Mouse (Mus musculus): Measurements from ENCODE around the gene Snap91.

The Snap91 gene

DNA sequence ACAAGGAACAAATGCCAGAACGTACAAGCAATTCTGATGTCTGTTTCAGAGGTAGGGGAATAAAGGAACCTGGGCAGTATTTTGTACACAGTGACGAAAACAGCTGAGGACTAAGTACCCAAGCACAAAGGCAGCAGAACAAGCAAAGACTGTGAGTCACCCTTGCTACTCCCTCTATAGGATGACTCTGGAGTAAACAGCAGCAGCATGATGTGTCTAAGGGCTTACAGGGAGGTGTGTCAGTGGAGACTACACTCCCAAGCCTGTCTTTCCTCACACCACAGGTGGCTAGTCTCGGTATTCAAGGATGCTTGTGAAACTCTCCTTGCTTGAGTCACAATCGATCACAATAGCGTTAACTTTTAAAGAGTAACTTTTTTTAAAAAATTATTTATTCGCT lies 66.1 kb downstream of the Snap91 start:
- no peak for DNase-seq (ENCODE audit: low spot score in 2 of 2)

DNA sequence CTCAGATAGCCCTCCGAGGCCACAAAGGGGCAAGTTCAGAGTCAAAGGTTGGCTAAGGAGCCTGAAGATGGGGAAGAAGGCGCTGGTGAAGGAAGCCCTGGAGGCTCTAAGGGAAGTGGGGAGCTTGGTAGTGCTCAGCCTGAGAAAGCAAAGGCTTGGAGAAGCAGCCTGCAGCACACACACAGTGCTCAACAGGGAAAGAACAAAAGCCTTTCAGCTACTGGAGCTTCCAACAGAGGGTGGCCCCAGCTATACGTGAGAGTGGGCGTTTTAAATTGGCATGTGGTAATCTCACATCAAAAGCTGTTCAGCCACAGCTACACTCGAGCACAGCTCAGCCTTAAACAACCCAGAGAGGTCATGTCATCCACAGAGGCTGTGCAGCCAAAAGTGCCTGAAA lies 67.1 kb downstream of the Snap91 start:
- no peak for DNase-seq (ENCODE audit: low spot score in 2 of 2)

DNA sequence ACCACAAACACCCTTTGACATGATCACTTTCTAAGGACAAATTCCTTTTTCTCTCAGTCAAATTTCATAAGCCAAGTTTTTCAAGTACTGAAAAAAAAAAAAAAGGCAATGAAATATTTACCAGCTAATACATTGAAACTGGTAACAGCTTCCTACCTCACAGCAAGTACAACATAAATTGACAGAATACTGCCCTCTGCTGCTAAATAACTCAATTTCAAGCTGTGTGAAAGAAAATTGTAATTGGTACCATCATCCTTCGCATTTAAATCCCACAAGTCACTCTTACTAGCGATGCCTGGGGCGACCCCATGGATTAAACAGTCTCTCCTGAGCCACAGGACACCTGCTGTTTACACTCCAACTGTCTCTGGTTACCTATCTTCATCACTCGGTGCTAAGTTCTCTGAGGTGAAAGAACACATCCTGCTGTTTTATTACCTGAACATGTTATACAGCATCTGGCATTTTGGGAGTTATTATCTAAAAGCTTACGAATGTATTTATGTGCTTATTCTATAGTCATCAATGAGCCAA lies 69.7 kb downstream of the Snap91 start:
- DNase-seq (ENCODE audit: low spot score in 2 of 2) = no peak

DNA sequence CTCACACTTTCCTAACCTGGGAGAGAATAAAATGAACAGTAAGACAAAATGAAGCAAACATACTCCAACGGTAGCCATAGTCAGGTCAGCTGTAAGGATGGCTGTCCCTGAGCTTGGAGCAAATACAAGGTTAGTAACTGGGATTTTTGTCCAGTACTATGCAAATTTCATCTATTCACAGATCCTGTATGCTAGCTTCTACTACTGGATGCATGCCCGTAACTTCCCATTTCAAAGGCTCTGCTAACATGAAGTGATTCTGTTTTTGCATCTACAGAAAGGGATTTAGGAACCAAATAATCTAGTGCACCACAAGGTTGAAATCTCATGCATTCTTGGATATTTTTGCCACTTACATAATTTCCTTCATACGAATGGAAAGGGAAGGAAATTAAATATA lies 70.2 kb downstream of the Snap91 start:
- no peak for DNase-seq (ENCODE audit: low spot score in 2 of 2)

DNA sequence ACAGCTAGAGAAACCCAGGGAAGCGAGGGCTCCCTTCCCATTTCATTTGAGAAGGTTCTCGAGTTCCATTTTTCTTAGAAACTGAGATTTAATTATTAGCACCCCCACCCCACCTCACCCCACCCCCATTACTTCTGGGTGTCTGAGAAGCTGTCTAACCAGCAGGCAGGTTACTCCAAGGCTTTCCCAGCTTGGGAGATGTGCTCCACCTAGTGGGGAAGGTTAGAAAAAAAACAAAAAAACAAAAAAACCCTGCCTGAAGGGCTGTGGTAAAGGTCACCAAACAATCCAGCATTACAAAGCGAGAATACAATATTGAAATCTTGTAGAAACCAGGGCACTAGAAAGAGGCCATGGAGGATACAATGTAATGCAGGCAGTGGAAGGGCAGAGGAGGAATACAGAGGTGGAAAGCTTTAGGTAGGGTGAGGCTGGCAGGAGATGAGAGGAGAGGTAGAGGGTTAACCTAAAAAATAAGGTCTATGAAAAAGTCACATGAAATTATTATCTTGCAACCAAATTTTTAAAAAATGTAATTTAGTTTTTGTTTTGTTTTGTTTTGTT lies 79.8 kb downstream of the Snap91 start:
- no peak for DNase-seq (ENCODE audit: low spot score in 2 of 2)

DNA sequence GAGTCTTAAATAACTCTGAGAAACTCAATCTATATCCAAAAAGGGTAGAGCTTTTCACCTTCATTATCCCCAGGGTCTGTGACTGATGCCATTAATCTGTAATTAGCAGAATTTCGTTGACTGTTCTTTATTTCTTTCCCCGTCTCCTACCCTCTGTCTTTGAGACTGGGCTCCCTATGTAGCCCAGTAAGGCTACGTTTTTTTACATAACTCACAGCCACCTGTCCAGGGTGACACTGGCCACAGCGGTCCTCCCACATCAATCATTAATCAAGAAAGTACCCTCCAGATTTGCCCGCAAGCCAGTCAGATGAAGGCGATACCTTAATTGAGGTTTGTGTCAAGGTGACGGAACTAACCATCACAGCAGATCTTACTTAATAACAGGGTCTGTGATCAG lies 81.4 kb downstream of the Snap91 start:
- no peak for DNase-seq (ENCODE audit: low spot score in 2 of 2)

DNA sequence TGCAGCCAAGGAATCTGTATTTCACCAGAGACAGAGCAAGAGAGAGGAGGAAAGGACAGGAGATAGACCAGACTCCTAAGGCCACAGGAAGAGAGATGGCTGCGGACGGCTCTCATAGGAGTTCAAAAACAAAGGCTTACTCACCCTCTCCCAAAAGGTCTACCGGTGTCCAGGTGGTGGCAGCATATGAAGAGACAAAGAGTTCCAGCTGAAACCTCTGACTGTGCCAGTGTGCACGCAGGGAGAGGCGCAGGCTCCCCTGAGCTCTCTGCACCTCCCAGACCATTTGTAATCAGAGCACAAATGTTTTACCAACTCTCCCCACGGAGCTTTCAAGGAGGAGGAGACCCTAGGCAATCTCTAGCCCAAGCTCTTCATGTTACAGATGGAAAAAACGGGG lies 81.8 kb downstream of the Snap91 start:
- DNase-seq (ENCODE audit: low spot score in 2 of 2) = no peak

DNA sequence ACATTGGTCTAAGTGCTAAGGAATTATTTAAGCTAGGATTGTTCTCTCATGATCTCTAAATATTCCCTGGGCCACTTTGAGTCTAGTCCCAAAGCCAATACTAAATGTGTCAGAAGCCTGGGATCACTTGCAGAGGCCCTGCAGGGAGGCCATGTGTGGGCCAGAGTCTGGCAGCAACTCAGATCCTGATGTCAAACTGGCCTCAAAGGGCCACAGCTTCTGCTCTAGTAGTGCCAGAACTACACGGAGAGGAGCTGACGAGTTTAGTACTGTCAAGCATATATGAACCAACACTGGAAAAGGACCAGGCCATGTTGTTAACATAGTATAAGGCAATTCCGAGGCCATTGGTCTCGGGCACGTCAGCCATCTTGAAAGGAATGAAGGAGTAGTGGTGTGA lies 82.3 kb downstream of the Snap91 start:
- DNase-seq (ENCODE audit: low spot score in 2 of 2) = no peak

DNA sequence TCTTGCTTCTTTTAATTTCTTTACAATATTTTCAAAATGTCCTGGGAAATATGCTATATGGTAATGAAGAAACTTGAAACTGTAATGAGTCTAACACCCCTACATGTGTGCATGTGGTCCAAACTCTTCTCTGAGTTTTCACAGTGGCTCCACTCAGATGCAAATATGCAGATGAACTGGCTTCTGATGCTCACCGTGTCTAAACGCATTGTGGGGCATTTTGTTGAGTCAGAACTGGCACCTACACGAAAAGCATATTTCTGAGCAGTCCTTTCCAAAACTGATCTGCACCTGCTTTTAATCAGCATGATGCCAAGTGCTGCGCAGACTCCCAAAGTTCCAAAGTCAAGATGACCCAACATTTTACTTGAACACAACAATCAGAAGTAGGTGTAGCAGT lies 82.9 kb downstream of the Snap91 start:
- no peak for DNase-seq (ENCODE audit: low spot score in 2 of 2)

DNA sequence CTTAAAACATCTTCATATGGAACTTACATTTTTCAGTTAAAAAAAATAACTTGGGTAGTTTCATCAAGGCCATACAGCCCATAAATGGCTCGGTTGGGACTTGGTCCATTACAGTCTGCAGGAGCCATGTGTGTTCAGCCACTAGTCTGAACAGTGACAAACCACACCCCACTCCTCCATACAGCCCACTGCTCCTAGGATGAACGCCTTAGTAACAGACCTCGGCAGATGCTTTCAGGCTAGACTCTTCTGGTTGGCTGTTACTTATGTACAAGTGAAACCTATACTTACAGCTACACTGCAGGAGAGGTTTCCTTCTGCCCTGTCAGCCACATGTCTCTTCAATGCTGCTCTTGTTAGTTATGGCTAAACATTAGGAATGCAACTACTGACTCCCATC lies 85.2 kb downstream of the Snap91 start:
- DNase-seq (ENCODE audit: low spot score in 2 of 2) = no peak

DNA sequence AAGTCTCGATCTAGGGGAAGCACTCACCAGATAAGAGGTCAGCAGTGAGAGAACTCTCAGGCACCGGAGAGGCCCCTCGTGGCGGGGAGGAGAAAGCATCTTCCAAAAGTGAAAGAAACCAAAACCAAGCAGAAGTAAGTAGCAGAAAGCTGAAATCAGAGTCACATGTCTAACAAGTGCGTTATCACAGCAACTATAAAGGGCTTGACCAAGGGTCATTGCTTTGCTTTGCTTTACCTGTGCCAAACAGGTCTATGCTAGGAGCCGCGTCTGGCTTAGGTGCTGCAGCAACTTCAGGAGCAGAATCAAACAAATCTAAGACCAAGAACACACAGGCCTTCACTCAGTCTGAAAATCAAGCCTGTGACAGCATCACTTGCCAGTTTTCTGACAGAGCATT lies 88.5 kb downstream of the Snap91 start:
- no peak for DNase-seq (ENCODE audit: low spot score in 2 of 2)

DNA sequence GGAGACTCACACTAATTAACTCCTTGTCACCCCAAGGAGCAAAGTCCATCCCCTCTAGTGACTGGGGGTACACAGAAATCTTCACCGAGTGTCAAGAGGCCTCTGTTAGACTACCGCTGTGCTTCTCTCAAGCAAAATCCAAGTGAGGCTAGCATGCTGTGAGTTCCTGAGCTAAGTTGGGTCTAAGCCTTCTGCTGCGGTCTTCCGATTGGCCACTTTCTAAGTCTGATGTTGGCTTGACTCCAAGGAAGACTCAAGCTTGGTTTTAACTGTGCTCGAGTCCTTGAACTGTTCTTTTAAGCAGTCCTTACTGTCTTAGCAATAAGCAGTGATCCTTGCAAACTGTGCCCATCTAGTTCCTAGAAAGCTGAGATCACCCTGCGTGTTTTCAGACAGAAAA lies 91.3 kb downstream of the Snap91 start:
- DNase-seq (ENCODE audit: low spot score in 2 of 2) = no peak

DNA sequence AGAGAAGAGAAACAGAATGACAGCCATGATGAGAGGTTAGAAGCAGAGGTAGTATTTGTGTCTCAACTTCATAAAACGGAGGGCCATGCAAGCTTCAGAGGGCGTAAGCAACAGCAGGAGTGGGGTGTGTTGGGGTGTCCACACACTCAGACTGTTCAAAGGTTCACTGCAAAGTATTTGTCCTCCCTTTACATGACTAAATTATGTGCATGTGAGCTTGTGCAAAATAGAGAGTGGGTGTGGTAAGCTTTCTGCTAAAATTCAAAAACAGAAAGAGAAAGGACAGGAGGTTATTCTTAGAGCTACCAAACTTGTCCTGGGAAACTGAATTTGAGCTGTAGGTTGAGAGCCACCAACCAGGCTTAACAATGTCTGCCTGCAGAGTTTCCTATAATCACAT lies 97.6 kb downstream of the Snap91 start:
- no peak for DNase-seq (ENCODE audit: low spot score in 2 of 2)

DNA sequence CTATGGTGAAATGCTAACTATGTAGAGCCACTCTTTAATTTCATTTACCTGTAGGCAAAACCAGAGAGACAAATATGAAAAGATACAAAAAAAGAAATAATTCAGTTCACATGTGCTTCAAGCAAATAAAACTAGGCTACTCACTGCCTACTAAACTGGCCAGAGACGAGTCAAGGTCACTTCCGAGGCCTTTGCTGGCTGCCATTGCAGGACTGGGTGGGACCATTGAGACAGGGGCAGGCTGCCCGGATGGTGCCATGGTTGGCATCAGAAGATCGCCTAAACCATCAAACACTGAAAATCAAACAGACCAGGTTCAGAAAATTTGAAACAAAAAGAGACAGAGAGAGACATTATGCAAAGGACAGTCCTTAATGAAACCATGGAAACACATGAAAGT lies 99.0 kb downstream of the Snap91 start:
- no peak for DNase-seq (ENCODE audit: low spot score in 2 of 2)

DNA sequence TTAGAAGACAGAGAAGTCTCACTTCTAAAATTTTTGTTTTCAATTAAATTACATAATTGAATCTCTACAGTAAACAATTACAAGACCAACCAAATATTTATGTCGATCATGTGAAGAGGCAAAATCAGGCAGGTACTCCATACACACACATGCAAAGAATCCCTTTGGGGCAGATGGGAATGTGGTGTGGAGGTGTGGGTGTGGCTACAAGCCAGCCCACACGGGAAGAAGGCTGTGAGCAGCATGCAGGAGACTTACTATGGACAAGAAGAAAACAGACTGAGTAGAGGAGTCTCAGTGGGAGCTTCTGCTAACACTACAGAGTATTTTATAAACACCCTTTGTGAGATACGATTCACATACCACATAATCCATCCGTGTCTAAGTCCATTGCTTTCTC lies 102.2 kb downstream of the Snap91 start:
- DNase-seq (ENCODE audit: low spot score in 2 of 2) = no peak

DNA sequence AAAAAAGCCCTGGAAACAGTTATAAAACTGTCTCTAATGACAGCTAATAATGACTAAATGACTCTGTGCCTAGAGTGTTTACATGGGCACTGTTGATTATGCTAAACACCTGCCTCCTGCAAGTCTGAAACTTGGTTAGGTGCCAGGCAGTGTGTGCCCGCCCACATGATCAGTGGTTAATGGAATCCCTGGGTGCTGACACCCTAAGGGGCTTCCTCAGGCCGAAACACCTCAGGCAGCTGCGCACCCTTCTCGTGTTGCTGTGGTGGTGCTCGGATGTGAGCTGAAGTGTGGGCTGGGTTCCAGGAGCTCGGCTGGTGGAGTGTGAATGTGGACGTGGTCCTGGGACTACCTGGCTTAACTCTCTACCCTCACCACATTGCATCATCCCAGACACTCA lies 103.1 kb downstream of the Snap91 start:
- DNase-seq (ENCODE audit: low spot score in 2 of 2) = no peak

DNA sequence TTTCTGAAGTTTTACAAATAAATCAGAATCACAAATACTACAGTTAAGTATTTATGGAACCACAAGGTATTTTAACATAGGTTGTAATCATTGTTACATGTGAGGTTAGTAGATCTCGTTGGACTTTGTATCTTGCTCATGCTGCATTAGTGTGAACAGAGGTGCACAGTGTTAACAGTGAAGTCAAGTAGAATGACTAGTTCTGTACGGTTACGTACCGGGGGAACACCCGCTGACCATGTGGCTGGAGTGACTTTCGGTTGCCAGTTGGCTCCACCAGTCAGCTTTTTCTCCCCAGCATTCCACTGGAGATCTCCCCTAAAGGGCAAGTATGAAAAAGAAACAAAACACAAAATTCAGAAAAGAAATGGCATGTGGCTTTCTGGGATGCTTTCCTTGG lies 105.1 kb downstream of the Snap91 start:
- DNase-seq (ENCODE audit: low spot score in 2 of 2) = no peak

DNA sequence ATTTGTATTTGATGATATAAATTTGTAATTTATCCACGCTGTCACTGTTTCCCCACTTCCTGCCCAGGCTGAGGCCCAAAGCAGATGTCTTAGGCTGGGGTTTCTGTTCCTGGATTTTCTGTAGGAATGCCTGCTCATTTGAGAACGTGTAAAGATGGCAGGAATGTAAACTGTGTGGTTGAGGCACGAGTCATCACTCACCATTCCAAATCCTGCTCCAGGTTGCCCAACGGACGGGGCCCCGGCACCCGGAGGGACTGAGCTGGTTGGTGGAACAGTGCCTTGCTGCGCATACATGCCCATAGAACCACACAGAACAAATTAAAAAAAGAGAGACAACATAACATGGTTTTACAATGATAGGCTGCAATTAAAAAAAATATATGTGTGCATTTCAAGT lies 106.5 kb downstream of the Snap91 start:
- DNase-seq (ENCODE audit: low spot score in 2 of 2) = no peak

DNA sequence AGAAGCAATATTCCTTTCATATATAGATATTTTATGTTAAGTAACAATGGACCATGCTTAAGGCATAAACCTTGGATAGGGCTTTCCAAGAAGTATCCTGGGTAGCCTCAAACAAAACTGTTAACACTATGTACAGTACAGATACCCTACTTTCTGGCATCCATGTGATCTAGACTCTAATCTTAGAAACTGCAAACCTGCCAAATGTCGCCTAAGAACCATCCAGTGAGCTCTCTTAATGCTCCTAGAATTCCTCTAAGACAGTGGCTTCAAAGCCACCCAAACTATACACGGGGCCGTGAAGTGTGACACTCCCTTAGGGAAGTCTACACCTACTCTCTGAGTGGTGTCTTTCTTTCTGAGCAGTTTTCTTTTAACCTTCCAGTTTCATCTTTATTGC lies 107.6 kb downstream of the Snap91 start:
- DNase-seq (ENCODE audit: low spot score in 2 of 2) = no peak

DNA sequence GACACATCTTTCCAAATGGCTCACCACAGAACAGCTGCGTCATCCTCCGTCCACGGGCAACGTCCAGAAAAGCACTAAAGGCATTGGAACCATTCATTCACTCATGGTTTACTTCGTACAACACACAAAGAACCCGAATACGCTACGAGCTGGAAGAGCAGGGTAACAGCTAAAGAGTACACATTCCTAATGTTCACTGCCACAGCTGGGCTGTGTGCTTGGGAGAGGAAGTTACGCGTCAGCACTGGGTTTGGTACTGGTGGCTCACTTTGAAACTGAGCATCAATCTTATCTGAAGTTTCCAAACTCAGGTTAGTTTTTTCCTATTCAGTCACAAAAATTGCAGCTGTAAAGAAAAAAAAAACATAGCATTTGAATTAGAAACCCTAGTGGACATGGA lies 113.5 kb downstream of the Snap91 start:
- no peak for DNase-seq (ENCODE audit: low spot score in 2 of 2)

DNA sequence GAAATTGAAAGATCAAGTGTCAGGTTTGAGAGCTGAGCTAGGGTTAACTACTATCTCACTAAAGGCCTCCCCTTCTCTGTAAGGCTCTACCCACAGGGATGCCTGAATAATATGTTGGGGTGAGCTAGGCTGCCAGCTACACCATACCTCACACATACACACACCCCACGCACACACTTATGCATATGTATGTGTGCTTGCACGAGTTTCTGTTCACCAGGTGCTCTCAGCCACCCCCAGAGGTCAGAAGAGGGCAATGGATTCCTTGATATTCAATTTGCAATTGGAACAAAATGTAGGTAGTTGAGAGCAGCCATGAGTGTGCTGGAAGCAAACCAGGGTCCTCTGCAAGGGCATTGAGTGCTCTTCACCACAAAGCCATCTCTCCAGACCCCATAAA lies 116.5 kb downstream of the Snap91 start:
- no peak for DNase-seq (ENCODE audit: low spot score in 2 of 2)

DNA sequence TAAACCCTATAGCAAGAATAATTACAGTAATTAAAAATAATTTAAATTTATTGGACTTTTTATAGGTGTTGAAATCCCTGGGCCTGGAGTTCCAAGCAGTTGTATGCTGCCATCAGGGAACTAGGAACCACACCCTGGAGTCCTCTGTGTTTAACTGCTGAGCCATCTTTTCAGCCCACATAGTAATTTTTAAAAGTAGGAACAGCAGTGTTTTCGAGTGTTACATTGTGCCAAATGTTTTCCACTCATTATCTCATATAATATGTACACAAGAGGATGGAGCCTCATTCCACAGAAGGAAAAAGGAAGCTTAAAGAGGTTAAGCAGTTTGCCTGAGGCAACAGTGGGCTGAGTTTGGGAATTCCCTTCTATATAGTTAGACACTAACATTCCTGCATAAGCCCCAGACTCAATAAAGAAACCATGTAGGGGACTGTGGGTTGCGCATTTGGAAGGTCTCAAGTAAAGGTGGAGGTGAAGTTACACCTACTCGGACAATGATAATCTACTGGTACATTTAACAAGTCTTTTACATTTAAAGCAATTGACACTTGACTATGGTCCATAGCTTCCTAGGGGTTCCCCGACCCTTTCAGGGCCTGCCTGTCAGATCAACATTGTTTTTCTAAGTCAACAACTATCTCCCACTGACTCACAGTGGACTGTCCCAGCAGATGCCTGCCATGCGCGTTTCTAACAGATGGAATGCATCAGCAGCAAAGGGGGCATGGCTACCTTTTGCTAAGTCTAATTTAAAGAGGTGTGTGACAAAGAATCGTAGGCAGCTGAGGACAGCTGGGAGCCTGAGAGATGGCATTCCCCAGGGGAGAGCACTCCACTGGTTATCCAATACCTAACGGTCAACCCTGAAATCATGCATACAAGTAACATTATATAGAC lies 117.7 kb downstream of the Snap91 start:
- DNase-seq (ENCODE audit: low spot score in 2 of 2) = no peak

DNA sequence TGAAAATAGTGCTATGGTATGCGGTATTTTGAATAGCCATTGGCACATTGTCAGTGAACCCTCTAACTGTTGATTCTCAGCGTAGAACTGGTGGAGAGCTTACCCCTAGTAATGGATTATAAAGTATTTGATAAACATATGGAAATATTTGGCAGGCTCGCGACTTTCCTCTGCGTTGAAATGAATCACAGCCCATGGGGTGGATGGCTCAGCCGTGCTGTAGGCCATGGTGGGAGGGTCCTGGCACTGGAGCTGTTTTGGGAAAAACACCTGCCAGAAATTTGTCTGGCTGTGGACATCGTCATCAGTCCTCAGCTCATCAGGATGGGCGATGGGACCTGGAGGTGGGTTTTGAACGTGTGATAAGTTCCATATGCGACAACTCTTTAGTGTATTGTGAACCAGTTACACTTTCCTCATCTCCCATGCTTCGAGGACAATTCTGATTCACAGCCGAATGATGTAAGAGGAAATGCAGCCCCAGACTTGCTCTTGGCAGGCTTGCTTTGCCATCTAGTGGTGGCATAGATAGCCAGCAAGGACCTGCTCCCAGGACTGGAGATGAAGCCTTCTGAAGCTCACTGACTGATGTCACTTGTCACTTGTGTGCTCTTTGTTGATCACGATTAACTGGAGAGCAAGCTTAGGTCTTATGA lies 134.4 kb downstream of the Snap91 start:
- DNase-seq (ENCODE audit: low spot score in 2 of 2) = no peak

Data from spleen, postnatal 14 days (tissue).